Mouse (Mus musculus) left cerebral cortex, postnatal 25 days (tissue): Measurements from ENCODE around the gene Osgep. TPM values are rescaled to one million over a fixed set of nuclear protein-coding genes. Genes with fewer than 3 reads are reported as not detected.
A peak's percentile ranks its signal among the peaks of the same experiment; 100 is the strongest.
"Not testable (repeated sequence)": the region's sequence is repeated elsewhere in the genome, so short reads cannot be mapped to it uniquely, and the experiment has no call there.

Experiments
- DNase-seq, 2 experiments: peaks; one replicate each; pipeline ENCODE4 v3.0.0; 2022; ENCODE audit warnings: low spot score in 2 of 2, mixed read lengths in 1 of 2
- intact Hi-C: fragments of 180-260 bp; cut with DNase I; formaldehyde crosslinking; loops from one replicate; pipeline ENCODE4 v1.15.1; 2025
- total RNA-seq, 2 experiments: library from RNA; stranded (reverse); gene quantifications; 2 replicates each; pipeline ENCODE4 v1.2.3; 2021

Osgep gene
- total RNA-seq, 2 experiments from 2014 or later: 30.7 to 34.6 TPM

GRCm38 (mm10) chr14:50895985-50896746, 28.5 kb downstream of the Osgep start:
- intact Hi-C loops: no loop called here
- peak in 1 of 2 experiments; percentile 54 for DNase-seq

GRCm38 (mm10) chr14:50895407-50895806, 29.3 kb downstream of the Osgep start:
- intact Hi-C loops: no loop called here
- DNase-seq: no peak

GRCm38 (mm10) chr14:50892541-50893459, 31.9 kb downstream of the Osgep start:
- intact Hi-C loops: no loop called here
- no peak for DNase-seq

- DNase-seq: no peak
- intact Hi-C loops: no loop called here
These were observed 32.6 kb downstream of the Osgep start for GRCm38 (mm10) chr14:50892091-50892490.

GRCm38 (mm10) chr14:50891621-50892020, 33.1 kb downstream of the Osgep start:
- intact Hi-C loops: no loop called here
- no peak for DNase-seq

- intact Hi-C loops: no loop called here
- peak in 1 of 2 experiments; percentile 74 for DNase-seq
These were observed 48.3 kb downstream of the Osgep start for GRCm38 (mm10) chr14:50876236-50876950.

- DNase-seq: peak in 1 of 2 experiments; percentile 31
- intact Hi-C loops: no loop called here
These were observed 49.0 kb downstream of the Osgep start for GRCm38 (mm10) chr14:50875591-50876230.

GRCm38 (mm10) chr14:50875175-50875574, 49.5 kb downstream of the Osgep start:
- no peak for DNase-seq
- intact Hi-C loops: no loop called here

GRCm38 (mm10) chr14:50871284-50871683, 53.4 kb downstream of the Osgep start:
- DNase-seq: no peak
- intact Hi-C loops: loop anchor here (5.0 kb wide), 1 partner anchor 64 kb away; the partner anchor contains the start of genes Ccnb1ip1 and Parp2

GRCm38 (mm10) chr14:50870805-50871143, 53.9 kb downstream of the Osgep start:
- no peak for DNase-seq
- intact Hi-C loops: loop anchor here (5.0 kb wide), 1 partner anchor 63 kb away; the partner anchor contains the start of genes Ccnb1ip1 and Parp2

GRCm38 (mm10) chr14:50869889-50870804, 54.5 kb downstream of the Osgep start, which contains the start of gene Tep1:
Gene Tep1, minus strand, starts transcription at chr14:50870560.
- intact Hi-C loops: loop anchor here (5.0 kb wide), 1 partner anchor 63 kb away; the partner anchor contains the start of genes Ccnb1ip1 and Parp2
- DNase-seq: peak; percentile 24 to 49

- DNase-seq: no peak
- intact Hi-C loops: no loop called here
These were observed 56.0 kb downstream of the Osgep start for GRCm38 (mm10) chr14:50868656-50869055.

GRCm38 (mm10) chr14:50868211-50868610, 56.5 kb downstream of the Osgep start:
- DNase-seq: no peak
- intact Hi-C loops: no loop called here

GRCm38 (mm10) chr14:50866966-50867365, 57.7 kb downstream of the Osgep start:
- DNase-seq: no peak
- intact Hi-C loops: no loop called here

GRCm38 (mm10) chr14:50865005-50865404, 59.7 kb downstream of the Osgep start:
- peak in 1 of 2 experiments; percentile 2 for DNase-seq
- intact Hi-C loops: not testable (repeated sequence)

- intact Hi-C loops: no loop called here
- no peak for DNase-seq
These were observed 62.1 kb downstream of the Osgep start for GRCm38 (mm10) chr14:50862641-50863040.
